10 mouse cellular contexts compared by ENCODE assay signal in the genomic region with DNA sequence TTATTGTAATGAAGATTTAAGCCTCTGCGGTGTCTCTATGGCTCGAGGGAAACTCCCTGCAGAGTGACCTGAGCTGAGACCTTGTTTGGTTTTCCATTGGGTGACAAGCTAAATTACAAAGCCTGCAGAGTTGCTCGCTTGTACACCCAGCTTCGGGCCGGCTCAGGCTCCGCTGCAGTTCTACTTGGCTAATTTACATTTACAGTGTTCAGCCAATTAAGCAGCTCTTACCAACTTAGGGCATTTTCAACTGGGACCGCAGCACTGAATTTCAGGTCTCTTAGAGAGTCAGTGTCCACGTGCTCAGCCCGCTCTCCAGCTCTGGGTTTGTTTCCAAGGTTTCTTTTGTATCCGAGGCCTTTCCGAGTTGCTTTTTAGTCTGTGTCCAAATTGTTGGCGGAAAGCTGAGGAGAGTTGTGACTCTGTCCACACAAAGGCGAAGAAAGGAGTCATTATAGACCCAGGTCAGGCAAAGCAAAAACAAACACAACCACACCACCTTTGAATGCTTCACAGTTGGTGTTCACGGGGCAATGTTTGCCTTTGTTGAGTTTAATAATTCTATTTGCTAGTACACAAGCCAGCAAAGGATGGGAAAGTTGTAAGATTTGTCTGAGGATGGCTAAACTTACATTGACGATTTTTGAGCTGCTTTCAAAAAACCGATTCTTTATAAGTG.
DNase-seq lines count a peak whose midpoint lies in the region; ATAC-seq lines count a peak whose summit lies in the region.
"Had no signal": no experiment of that assay in that cellular context is flagged by ENCODE, and none has a peak within 500 bp of the region (broad histone marks: within the 10 kb centered on the region; RNA-seq: fewer than 3 reads in every experiment).

No protein-coding gene starts in this region.

- no peak overlapping the region for H3K27ac ChIP-seq in embryonic facial prominence, embryonic 14.5 days (replicated peaks; ENCODE audit: low read depth, low read length)
- H3K27ac ChIP-seq in midbrain, embryonic 11.5 days (ENCODE audit: low read depth, low read length) = no peak overlapping the region
- H3K27ac ChIP-seq: embryonic facial prominence, embryonic 12.5 days had no signal

- H3K4me2 ChIP-seq in embryonic facial prominence, embryonic 14.5 days (ENCODE audit: low read depth, low read length) = no peak overlapping the region
- 0 out of 2 replicates have a peak overlapping the region, but pooled peaks have one; percentile 11 for H3K4me2 ChIP-seq in midbrain, embryonic 11.5 days
- H3K4me2 ChIP-seq: embryonic facial prominence, embryonic 12.5 days; liver, embryonic 11.5 days had no signal

- H3K9ac ChIP-seq in embryonic facial prominence, embryonic 14.5 days (ENCODE audit: low read depth, low read length) = no peak overlapping the region
- no peak overlapping the region for H3K9ac ChIP-seq in midbrain, embryonic 11.5 days (ENCODE audit: low read length)
- H3K9ac ChIP-seq: embryonic facial prominence, embryonic 12.5 days had no signal

- DNase-seq in Muller cell, postnatal 12 days (ENCODE audit: inconsistent ontology term) = peak; percentile 70
- peak; percentile 23 for DNase-seq in embryonic facial prominence, embryonic 14.5 days (ENCODE audit: low spot score)
- DNase-seq in kidney, adult 18-20 months = peak; percentile 10
- peak; percentile 92 for DNase-seq in midbrain, embryonic 11.5 days (ENCODE audit: low spot score, missing footprints)
- no peak for DNase-seq in yolk sac, embryonic 10.5 days (ENCODE audit: low spot score)
- DNase-seq in cerebellum, adult 9-10 months = no peak
- DNase-seq in gastrocnemius, adult 8-10 months (ENCODE audit: low spot score in 2 of 2) = no peak
- no peak for DNase-seq in right cerebral cortex, postnatal 36 days (ENCODE audit: low spot score in 2 of 2)

- H3K4me3 ChIP-seq in embryonic facial prominence, embryonic 14.5 days (ENCODE audit: low read depth, low read length) = no peak overlapping the region
- no peak overlapping the region for H3K4me3 ChIP-seq in midbrain, embryonic 11.5 days (ENCODE audit: low read depth, low read length)
- H3K4me3 ChIP-seq: embryonic facial prominence, embryonic 12.5 days had no signal

- no peaks in the 10 kb centered on the region for H3K36me3 ChIP-seq in embryonic facial prominence, embryonic 14.5 days (ENCODE audit: control insufficient read depth, insufficient read depth, low read length)
- H3K36me3 ChIP-seq in midbrain, embryonic 11.5 days (ENCODE audit: control insufficient read depth, insufficient read depth, low read length) = no peaks in the 10 kb centered on the region
- H3K36me3 ChIP-seq: embryonic facial prominence, embryonic 12.5 days had no signal

- no peaks in the 10 kb centered on the region for H3K27me3 ChIP-seq in embryonic facial prominence, embryonic 14.5 days (replicated peaks; ENCODE audit: control insufficient read depth, insufficient read depth, low read length)
- no peaks in the 10 kb centered on the region for H3K27me3 ChIP-seq in midbrain, embryonic 11.5 days (ENCODE audit: control insufficient read depth, insufficient read depth, low read length)
- H3K27me3 ChIP-seq: embryonic facial prominence, embryonic 12.5 days had no signal

- H3K9me3 ChIP-seq in embryonic facial prominence, embryonic 14.5 days (ENCODE audit: control insufficient read depth, low read length) = no peaks in the 10 kb centered on the region
- H3K9me3 ChIP-seq in midbrain, embryonic 11.5 days (ENCODE audit: control insufficient read depth, low read length) = no peaks in the 10 kb centered on the region
- H3K9me3 ChIP-seq: embryonic facial prominence, embryonic 12.5 days had no signal

- ATAC-seq in embryonic facial prominence, embryonic 14.5 days (ENCODE audit: low read depth) = no peak
- peak; percentile 70 for ATAC-seq in midbrain, embryonic 11.5 days (ENCODE audit: low FRiP score)

- 38% methylated on average over 16 of the region's 16 CpGs for WGBS in embryonic facial prominence, embryonic 14.5 days
- WGBS in midbrain, embryonic 11.5 days = 22% methylated on average over 16 of the region's 16 CpGs

- H3K4me1 ChIP-seq in embryonic facial prominence, embryonic 14.5 days (ENCODE audit: control insufficient read depth, insufficient read depth, low read length) = no peaks in the 10 kb centered on the region
- peaks cover 4% of the 10 kb centered on the region; the same call in 1 of the 2 replicates for H3K4me1 ChIP-seq in midbrain, embryonic 11.5 days (ENCODE audit: control insufficient read depth, insufficient read depth, low read length)

Comparison
In these comparisons a context has a peak if more than half of its experiments do, and no peak if none do; other contexts are left out.
1. DNase-seq: peak in Muller cell, postnatal 12 days (single experiment), embryonic facial prominence, embryonic 14.5 days (single experiment), kidney, adult 18-20 months (single experiment) and midbrain, embryonic 11.5 days (single experiment); none in yolk sac, embryonic 10.5 days (single experiment), cerebellum, adult 9-10 months (single experiment), gastrocnemius, adult 8-10 months (0 of 2) and right cerebral cortex, postnatal 36 days (0 of 2).